Mouse (Mus musculus): ENCODE results near the gene Ogg1. TPM values are rescaled to one million over a fixed set of nuclear protein-coding genes. Genes with fewer than 3 reads are reported as not detected.
"Not testable (repeated sequence)": the region's sequence is repeated elsewhere in the genome, so short reads cannot be mapped to it uniquely, and the experiment has no call there.

The Ogg1 gene
- polyA plus RNA-seq, 1 experiment = 30.5 TPM

GRCm38 (mm10) chr6:113331721-113332120 is 4.9 kb downstream of the Ogg1 start:
- no peak for DNase-seq (ENCODE audit: low read depth)

- DNase-seq (ENCODE audit: low read depth) = not testable (repeated sequence)
Observed at GRCm38 (mm10) chr6:113332734-113333133, 6.0 kb downstream of the Ogg1 start.

DNA sequence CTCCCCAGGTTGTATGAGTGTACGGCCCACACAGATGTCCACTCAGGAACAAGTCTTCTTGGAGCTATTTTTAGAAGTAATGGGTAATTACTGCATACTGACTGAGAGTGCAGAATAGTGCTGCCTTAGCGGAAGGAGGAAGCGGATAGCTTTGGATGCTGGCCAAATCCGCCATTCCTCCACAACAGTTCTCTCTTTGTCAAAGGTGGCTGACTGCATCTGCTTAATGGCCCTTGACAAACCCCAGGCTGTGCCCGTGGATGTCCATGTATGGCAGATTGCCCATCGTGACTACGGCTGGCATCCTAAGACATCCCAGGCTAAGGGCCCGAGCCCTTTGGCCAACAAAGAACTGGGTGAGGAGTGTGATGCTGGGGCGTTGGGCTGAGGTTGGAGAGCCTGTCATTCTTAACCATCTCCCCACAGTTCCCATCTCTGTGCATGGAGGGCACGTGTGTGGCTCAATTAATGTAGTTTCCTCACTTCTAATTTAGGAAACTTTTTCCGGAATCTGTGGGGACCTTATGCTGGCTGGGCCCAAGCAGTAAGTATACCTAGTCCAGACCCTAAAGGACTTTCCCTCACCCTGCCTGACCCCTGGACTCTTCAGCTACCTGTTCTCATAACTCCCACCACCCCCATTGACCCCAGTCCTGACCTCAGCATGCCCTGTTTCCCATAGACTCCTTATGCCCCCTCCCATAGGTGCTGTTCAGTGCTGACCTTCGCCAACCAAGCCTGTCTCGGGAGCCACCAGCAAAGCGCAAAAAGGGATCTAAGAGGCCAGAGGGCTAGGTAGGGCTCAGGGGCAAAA is 6.6 kb downstream of the Ogg1 start:
- no peak for DNase-seq (ENCODE audit: low read depth)

GRCm38 (mm10) chr6:113334216-113334615 is 7.4 kb downstream of the Ogg1 start:
- DNase-seq (ENCODE audit: low read depth) = no peak

DNA sequence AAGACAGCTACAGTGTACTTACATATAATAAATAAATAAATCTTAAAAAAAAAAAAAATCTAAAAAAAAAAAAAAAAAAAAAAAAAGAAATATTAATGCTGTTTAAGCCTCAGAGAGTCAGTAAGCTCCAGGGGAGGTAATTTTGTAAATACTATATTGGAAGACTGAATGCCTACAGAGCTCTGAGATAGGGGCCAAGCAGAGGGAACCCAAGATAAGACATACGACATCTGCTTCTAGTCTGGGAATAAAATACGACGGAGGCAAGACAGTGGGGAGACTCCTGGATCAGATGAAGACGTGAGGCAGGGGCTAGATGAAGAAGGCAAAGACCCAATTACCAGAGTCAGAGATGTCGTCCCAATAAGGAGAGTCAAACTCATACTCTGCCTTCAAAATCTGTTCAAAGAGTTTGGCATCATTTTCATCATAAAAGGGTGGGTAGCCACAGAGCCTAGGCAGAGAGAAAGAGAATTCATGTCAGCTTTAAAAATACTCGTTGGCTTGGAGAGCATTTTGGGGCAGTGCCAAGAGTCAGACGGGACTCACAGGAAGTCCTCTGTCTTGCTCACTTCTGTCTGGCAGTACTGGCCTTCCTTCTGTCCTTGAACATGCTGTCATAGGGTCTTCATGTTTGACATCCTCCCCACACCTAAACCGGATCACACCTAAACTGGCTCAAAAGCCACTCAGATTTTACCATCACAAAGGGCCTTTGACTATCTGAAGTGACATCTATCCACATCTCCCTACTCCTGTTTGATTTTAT is 10.3 kb downstream of the Ogg1 start:
- DNase-seq (ENCODE audit: low read depth) = no peak

- no peak for DNase-seq (ENCODE audit: low read depth)
Observed at GRCm38 (mm10) chr6:113341574-113341973, 14.8 kb downstream of the Ogg1 start.

DNA sequence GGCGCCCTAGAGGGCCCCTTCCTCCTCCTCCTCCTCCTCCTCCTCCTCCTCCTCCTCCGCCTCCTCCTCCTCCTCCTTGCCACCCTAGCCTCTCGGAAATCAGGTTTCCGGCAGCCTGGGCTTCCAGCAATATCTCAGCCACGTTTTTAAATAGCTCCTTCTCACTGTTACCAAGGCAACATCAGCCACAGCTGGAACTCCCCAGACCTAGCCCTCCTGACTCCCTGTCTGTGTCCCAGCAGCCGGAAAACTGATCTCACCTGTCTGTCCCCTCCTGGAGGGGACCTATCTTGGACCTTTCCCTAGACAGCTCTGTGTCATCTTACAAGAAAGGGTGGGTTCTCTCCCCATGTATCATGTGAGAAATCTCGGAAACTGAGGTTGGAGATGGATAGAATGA is 15.5 kb downstream of the Ogg1 start:
- DNase-seq (ENCODE audit: low read depth) = no peak

DNA sequence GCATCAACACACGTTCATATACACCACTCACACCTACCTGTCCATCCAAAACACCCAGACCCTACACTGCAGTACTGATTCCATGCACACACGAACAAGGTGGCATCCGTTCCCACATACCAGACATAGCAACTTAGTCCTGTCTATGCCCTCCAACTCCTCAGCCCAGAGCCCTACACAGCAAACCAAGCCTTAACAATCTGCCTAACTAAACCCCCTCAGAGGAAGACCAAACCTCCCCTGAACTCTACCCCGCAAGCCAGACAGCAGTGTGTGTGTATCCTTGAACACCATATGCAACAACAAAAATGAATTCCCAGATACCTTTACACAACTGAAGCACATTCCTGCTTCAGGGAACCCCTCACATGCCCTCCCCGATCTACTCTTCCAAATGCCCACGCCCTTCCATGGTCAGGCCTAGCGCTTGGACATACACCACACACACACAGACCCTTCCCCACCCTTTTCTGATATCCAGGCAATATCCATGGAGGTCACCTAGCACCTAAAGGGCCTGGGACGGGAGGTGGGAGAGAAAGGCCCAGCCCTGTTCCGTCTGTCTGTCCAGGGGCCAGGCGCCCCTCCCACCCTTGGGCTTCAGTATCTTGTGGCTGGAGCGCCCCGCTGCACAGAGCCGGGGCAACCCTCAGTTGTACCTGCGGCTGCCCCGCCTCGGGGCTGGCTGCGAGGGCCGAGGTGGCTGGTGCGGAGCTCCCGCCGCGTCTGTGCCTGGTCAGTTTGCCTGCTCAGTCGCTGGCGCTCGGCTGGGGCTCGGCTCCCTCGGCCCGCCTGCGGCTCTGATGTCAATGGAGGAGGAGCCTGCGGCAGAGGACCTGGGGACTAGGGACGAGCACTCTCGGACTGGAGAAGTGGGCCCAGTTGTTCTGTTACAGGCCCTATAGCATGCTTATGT is 16.7 kb downstream of the Ogg1 start, which contains the start of gene Camk1:
TSS of gene Camk1 (minus strand) at position 808 of the 916 bp plus-strand sequence.
- DNase-seq (ENCODE audit: low read depth) = no peak

DNA sequence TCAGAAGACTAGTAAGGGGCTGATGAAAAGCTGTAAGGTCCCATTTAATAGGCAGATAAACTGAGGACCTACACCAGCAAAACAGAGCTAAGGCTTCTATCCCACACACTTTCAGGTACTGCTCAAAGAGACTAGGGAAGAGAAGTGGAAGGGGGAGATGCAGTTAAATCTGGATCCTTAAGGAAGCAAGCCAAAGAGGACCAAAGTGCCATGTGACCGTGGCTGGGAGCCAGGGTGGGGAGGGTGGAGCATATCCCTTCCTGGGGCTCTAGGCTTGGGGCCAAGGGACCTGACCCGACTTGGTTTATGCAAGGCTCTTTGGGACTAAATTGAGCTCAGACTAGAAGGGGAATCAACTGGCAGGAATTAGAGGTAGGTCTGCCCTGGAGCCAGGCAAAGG is 17.5 kb downstream of the Ogg1 start:
- no peak for DNase-seq (ENCODE audit: low read depth)

DNA sequence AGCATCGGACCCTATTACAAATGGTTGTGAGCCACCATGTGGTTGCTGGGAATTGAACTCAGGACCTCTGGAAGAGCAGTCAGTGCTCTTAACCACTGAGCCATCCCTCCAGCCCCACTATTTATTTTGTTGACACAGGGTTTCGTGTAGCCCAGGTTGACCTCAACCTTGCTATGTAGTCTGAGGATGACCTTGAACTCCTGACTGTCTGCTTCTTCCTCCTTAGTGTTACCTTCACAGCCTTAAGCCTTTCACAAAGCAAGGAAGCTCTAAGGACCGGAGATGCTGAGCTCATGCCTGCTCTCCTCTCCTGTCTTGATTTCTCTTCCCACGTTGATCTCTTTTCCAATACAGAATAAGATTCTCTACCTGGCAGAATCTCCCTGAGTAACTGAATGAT is 20.1 kb downstream of the Ogg1 start:
- DNase-seq (ENCODE audit: low read depth) = no peak

DNA sequence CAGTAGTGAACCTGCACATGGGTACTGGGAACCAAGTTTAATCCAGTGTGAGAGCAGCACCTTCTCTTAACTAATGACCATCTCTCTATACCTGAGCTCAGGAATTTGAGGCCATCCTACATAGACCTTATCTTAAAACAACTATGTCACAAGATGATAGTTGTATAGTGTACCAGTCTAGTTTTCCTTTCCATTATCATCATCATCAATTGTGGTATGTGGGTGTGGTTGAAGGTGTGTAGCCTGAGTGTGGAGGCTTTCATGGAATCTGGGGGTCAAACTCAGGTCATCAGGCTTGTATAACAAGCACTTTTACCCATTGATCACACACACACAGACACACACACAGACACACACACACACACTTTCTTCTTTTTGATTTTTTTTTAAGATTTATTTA is 23.8 kb downstream of the Ogg1 start:
- no peak for DNase-seq (ENCODE audit: low read depth)

DNA sequence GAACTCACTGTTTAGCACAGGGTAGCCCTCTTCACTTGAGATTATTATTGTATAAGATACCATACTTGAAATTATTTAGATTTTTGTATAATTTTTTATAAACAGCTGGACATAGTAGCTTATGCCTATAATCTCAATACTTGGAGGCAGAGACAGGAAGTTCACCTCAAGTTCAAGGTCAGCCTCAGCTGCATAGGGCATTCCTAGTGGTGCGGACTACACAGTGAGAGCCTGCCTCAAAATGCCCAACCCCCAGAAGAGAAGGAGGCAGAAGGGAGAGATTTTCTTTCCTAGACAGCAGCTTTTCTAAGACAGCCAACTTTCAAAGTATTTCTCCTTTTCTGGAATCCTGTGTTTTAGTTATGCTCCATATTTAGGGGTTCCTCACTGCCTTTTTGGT is 24.4 kb downstream of the Ogg1 start:
- DNase-seq (ENCODE audit: low read depth) = no peak

DNA sequence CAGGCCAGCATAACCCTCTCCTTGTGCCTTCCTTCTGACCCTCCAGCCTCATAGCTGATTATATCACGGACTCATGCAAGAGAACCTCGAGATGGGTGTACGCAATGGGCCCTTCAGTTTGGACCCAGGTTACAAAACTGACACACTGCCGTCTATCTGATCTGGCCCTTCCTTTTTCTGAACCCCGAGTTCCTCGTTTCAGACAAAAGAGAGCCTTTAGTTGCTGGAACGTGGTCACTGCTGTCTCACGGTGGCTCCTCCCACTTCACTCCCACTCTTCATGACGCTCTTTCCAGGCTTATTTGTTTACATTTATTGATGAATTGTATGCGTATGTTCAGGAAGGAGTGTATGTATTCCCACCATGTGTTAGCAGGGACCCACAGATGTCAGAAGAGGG is 24.9 kb downstream of the Ogg1 start:
- DNase-seq (ENCODE audit: low read depth) = no peak

DNA sequence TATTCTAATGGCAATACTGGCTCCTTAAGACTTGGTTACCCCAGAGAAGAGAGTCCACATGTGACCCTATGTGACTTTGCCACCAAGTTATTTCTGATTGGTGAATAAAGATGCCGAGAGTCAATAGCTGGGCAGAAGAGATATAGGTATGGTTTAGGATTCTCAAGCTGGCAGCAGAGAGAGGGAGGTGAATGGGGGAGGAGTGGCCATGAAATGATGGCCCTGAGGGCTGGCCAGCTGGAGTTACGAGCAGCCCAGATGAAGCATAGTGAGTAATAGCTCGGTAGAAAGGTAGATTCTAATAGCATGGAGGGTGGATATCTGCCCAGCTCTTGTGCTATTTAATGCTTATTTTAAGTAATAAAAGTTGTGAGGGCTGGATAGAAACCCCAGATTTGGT is 26.0 kb downstream of the Ogg1 start:
- no peak for DNase-seq (ENCODE audit: low read depth)

GRCm38 (mm10) chr6:113353696-113354095 is 26.9 kb downstream of the Ogg1 start:
- DNase-seq (ENCODE audit: low read depth) = no peak

DNA sequence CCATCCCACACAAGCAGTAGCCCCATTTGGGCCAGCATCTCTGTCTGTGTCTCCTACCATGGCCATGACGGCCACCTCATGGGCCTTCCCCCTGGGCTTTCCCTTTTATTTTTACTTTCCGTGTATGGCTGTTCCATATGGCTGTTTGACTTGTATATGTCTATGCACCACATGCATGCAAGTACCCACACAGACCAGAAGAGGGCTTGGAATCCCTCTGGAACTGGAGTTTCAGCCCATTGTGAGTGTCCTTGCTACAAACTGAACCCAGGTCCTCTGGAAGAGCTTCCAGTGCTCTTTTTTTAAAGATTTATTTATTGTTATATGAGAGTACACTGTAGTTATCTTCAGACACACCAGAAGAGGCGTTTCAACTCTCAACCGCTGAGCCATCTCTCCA is 34.7 kb downstream of the Ogg1 start:
- DNase-seq (ENCODE audit: low read depth) = no peak

DNA sequence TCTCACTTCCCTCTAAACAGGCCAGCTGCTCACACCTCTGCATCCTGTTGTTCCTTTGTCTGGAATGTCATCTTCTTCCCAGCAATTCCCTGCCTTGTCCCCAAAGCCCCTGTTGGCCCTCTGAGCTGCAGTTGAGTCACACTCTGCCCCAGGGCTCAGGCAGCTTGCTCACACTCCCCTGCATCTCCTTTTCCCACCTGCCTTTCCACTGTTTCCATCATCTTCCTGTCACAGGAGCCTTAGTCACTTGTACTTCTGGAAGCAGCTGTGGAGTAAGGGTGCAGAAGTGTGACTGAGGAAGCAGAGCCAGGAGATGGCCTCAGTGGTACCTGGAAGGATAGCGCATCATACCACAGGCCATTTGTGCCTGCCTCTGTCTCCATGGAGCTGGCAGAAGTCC is 35.5 kb downstream of the Ogg1 start:
- DNase-seq (ENCODE audit: low read depth) = no peak

GRCm38 (mm10) chr6:113364518-113365135 is 37.9 kb downstream of the Ogg1 start:
- DNase-seq (ENCODE audit: low read depth) = no peak

DNA sequence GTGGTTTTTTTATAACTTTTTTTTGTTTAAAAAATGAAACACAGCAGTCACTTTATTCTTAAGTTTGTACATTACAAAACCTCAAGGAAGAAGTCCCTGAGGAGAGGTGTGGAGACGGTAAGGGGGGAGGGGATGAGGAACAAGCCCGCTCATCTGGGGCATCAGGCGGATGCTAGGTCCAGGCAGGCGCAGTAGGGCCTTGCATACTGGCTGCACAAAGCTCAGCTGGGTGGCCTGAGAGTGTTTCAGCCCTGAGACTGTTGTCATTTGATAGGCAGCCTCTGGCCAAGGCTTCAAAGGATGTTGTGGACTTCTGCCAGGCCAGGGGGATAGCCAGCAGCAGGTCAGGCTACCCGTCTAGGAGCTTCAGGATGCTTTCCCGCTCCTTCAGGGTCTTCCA is 39.9 kb downstream of the Ogg1 start:
- DNase-seq (ENCODE audit: low read depth) = no peak

GRCm38 (mm10) chr6:113367574-113367973 is 40.8 kb downstream of the Ogg1 start:
- DNase-seq (ENCODE audit: low read depth) = no peak

- no peak for DNase-seq (ENCODE audit: low read depth)
Observed at GRCm38 (mm10) chr6:113368124-113368523, 41.4 kb downstream of the Ogg1 start.

DNA sequence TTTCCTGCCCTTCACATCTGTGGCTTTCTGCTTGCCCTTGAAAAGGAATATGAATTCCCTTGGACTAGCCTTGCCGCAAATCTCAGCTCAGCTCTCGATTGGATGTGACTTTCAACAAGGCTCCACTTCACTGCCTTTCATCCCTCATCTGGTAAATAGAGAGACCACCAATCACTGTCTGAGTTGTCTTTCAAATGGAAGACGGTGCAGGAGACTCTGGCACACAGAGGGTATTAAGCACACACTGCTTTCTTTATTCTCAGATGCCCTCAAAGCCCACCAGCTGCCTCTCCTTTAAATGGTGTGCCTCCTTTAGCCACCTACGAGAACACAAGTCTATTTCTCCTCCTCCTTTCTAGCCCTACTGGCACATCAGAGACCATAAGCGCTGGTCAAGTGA is 41.8 kb downstream of the Ogg1 start:
- DNase-seq (ENCODE audit: low read depth) = no peak
